Mouse (Mus musculus) embryonic fibroblast, embryonic 13.5 days (primary cell): ENCODE data around the gene Soga1.

ENCODE experiments used
- CTCF ChIP-seq: IDR thresholded peaks from 2 replicates; pipeline ENCODE4 v1.5.1; 2011; ENCODE audit warnings: mild to moderate bottlenecking, control low read depth, low read length, moderate library complexity, borderline replicate concordance; ENCODE audit not compliant: insufficient read depth
- POLR2A ChIP-seq: IDR thresholded peaks from 2 replicates; pipeline ENCODE4 v1.6.1; 2011; ENCODE audit warnings: low read depth, mild to moderate bottlenecking, control low read depth, low read length, moderate library complexity

GRCm38 (mm10) chr2:156981291-156981690 lies 97.8 kb downstream of the Soga1 start:
- no peak for TF ChIP-seq POLR2A
- TF ChIP-seq CTCF, result no peak
